Mouse (Mus musculus): ENCODE measurements around the gene Ano1. TPM values are rescaled to one million over a fixed set of nuclear protein-coding genes. Genes with fewer than 3 reads are reported as not detected.
A peak's percentile ranks its signal among the peaks of the same experiment; 100 is the strongest.

Gene Ano1
- polyA plus RNA-seq, 1 experiment from 2014 or later: 7.4 TPM

DNA sequence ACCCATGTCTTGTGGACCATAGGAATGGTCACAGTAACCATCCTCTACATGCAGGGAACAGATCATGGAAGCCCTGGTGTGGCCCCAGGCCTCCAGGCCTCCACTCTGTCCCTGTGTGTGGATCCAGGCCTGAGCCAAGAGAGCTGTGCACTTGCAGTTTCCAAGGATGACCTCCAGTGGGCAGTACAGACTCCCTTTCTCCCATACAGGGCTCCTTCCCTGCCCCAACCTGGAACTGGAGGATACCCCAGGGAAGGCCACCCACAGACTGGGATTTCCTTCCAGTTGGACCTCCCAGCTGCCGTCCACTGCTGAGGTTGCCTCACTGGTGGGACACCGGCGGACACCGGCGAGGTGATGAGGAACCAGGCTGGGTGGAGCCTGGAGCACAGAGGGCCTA is 29.6 kb upstream of the Ano1 start:
- no peaks in the 10 kb centered on the region for H3K36me3 ChIP-seq
- DNase-seq (ENCODE audit: low spot score): peak; percentile 38
- peak overlapping the region; percentile 72 for H3K27ac ChIP-seq
- H3K27me3 ChIP-seq (ENCODE audit: insufficient read depth, poor library complexity, severe bottlenecking): peaks cover 37% of the 10 kb centered on the region
- no peaks in the 10 kb centered on the region for H3K9me3 ChIP-seq
- H3K4me3 ChIP-seq: no peak overlapping the region
- H3K4me1 ChIP-seq (replicated peaks): peaks cover 23% of the 10 kb centered on the region
- whole genome bisulfite sequencing: 44% methylated on average over 5 of the region's 5 CpGs

DNA sequence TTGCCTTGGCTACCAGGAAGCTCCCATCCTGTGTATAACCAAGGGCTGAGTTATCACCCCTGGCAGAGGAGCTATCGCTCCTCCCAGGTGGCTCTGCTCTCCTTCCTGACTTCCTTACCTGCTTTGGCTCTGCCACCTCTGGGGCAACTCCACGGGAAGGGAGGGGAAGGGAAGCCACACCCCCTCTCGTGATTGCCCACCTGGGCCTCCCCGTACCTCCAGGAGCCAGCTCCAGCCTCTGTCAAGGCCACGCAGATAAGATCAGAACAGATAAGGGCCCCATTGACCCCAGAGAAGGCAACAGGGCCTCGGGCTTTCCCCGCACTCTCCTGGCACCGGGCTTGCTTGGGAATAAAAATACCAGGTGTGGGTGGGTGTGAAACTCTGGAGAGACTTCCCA is 28.4 kb upstream of the Ano1 start:
- H3K27me3 ChIP-seq (ENCODE audit: insufficient read depth, poor library complexity, severe bottlenecking): peaks cover 42% of the 10 kb centered on the region
- DNase-seq (ENCODE audit: low spot score): no peak
- no peak overlapping the region for H3K27ac ChIP-seq
- no peaks in the 10 kb centered on the region for H3K9me3 ChIP-seq
- 71% methylated on average over 8 of the region's 8 CpGs for WGBS
- no peaks in the 10 kb centered on the region for H3K36me3 ChIP-seq
- H3K4me1 ChIP-seq (replicated peaks): peaks cover 34% of the 10 kb centered on the region
- H3K4me3 ChIP-seq: no peak overlapping the region

DNA sequence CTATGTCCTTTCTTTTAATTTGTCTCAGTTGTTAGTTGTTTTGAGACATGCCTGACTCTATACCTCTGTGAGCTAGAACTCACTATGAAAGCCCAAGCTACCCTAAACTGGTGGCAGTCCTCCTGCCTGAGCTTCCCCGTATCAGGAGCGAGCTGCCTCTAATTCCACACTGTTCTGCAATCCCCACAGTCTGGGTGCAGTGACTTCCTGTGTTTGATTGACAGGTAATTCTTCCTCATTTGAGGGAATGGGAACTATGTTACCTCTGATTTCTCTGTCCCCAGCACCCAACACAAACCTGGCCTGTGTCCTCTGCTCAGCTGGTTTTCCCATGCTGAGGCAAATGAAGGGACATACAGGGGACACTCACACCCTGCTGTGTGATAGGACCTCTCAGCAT is 27.9 kb upstream of the Ano1 start:
- Histone ChIP-seq H3K27ac (no peak overlapping the region), H3K4me3 (no peak overlapping the region), H3K9me3 (no peaks in the 10 kb centered on the region), H3K27me3 (ENCODE audit: insufficient read depth, poor library complexity, severe bottlenecking) (peaks cover 44% of the 10 kb centered on the region), H3K36me3 (no peaks in the 10 kb centered on the region), H3K4me1 (replicated peaks) (peaks cover 36% of the 10 kb centered on the region)
- DNase-seq (ENCODE audit: low spot score): no peak
- 81% methylated on average over 2 of the region's 2 CpGs for whole genome bisulfite sequencing

GRCm38 (mm10) chr7:144777805-144778204 is 26.0 kb upstream of the Ano1 start:
- Histone ChIP-seq H3K4me3 (no peak overlapping the region), H3K4me1 (replicated peaks) (peaks cover 31% of the 10 kb centered on the region), H3K27ac (0 out of 2 replicates have a peak overlapping the region, but pooled peaks have one; percentile 40), H3K9me3 (no peaks in the 10 kb centered on the region), H3K36me3 (no peaks in the 10 kb centered on the region), H3K27me3 (ENCODE audit: insufficient read depth, poor library complexity, severe bottlenecking) (peaks cover 50% of the 10 kb centered on the region)
- 50% methylated on average over 4 of the region's 4 CpGs for WGBS
- DNase-seq (ENCODE audit: low spot score): no peak

DNA sequence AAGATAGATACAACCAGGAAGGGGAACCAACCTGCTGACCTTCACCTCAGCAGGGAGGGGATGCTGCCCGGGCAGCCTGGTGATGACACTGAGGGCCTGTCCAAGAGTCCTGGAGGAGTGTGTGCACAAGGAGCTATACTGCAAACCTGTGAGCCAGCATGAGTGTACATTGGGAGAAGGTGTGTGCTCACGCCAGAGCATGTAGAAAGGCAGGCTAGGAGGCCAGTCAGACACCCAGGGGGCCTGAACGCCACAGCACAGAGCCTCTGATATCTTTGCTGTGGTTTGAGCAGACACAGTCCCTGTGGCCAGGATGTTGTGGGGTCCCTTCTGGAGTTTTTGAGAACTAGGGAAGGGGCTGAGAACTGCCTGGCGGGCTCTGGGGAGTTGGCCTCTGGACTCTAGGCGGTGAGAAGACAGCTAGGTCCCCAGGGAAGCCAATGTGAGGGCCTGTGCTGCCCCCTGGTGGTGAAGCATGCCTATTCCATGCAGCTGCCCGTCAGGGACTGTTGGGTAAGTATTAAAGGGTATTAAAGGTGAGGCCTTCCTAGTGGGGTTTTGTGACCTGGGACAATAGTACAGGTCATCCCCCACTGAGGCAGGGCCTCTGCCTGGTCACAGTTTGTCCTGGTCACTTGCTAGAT is 24.2 kb upstream of the Ano1 start:
- Histone ChIP-seq H3K9me3 (no peaks in the 10 kb centered on the region), H3K4me1 (replicated peaks) (peaks cover 28% of the 10 kb centered on the region), H3K27ac (peak overlapping the region; percentile 19), H3K4me3 (no peak overlapping the region), H3K27me3 (ENCODE audit: insufficient read depth, poor library complexity, severe bottlenecking) (peaks cover 49% of the 10 kb centered on the region), H3K36me3 (no peaks in the 10 kb centered on the region)
- 35% methylated on average over 6 of the region's 6 CpGs for WGBS
- DNase-seq (ENCODE audit: low spot score): peak; percentile 91

DNA sequence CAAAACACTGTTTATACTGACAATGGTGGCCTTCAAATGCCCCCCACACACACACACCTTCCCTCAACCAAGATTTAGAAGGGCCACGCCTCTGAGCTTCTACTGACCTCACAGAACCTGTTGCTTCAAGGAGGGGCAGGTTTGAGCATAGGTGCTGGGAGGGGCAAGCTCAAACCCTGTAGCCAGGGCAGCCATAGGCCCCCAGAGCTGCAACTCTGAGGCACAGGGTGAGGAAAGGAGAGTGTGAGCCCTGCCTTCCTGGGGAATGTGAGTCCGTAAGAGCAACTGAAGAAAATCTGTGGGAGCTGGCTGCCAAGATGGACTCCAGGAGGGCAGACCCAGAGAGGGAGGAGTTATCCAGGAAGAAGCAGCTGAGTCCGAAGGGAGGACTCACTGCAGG is 23.4 kb upstream of the Ano1 start:
- 83% methylated on average over 3 of the region's 3 CpGs for WGBS
- Histone ChIP-seq H3K27me3 (ENCODE audit: insufficient read depth, poor library complexity, severe bottlenecking) (peaks cover 46% of the 10 kb centered on the region), H3K9me3 (no peaks in the 10 kb centered on the region), H3K27ac (peak overlapping the region; percentile 19), H3K4me3 (no peak overlapping the region), H3K4me1 (replicated peaks) (peaks cover 30% of the 10 kb centered on the region), H3K36me3 (no peaks in the 10 kb centered on the region)
- no peak for DNase-seq (ENCODE audit: low spot score)

DNA sequence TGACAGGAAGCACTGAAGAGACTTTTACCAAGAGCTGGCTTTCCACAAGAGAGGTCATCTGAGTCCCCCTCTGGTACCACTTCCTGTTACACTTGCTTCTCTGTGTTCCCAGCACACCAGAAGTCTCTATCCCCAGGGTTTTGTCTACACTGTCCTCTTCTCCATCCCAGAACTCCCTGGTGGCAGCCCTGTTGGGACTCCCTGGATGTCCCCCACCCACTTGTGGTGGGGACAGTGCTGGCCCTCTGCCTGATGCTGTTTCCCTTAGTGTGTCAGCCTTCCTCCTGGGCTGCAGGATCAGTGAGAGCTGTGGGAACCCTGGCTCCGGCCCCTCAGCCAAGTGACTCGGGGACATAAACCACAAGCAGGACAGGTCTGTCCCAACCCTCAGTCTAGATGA is 22.5 kb upstream of the Ano1 start:
- Histone ChIP-seq H3K4me3 (no peak overlapping the region), H3K27ac (peak overlapping the region; percentile 46), H3K36me3 (no peaks in the 10 kb centered on the region), H3K4me1 (replicated peaks) (peaks cover 35% of the 10 kb centered on the region), H3K9me3 (no peaks in the 10 kb centered on the region), H3K27me3 (ENCODE audit: insufficient read depth, poor library complexity, severe bottlenecking) (peaks cover 47% of the 10 kb centered on the region)
- 78% methylated on average over 2 of the region's 2 CpGs for WGBS
- no peak for DNase-seq (ENCODE audit: low spot score)

GRCm38 (mm10) chr7:144770116-144770515 is 18.3 kb upstream of the Ano1 start:
- 47% methylated on average over 3 of the region's 3 CpGs for WGBS
- Histone ChIP-seq H3K27me3 (ENCODE audit: insufficient read depth, poor library complexity, severe bottlenecking) (peaks cover 39% of the 10 kb centered on the region), H3K4me3 (no peak overlapping the region), H3K9me3 (no peaks in the 10 kb centered on the region), H3K36me3 (no peaks in the 10 kb centered on the region), H3K4me1 (replicated peaks) (peaks cover 27% of the 10 kb centered on the region), H3K27ac (peak overlapping the region; percentile 64; the same call in 1 of the 2 replicates)
- no peak for DNase-seq (ENCODE audit: low spot score)

- 73% methylated on average over 9 of the region's 9 CpGs for WGBS
- peak overlapping the region; percentile 64; the same call in 1 of the 2 replicates for H3K27ac ChIP-seq
These were observed 17.8 kb upstream of the Ano1 start for GRCm38 (mm10) chr7:144769434-144770080.

GRCm38 (mm10) chr7:144768845-144769244 is 17.1 kb upstream of the Ano1 start:
- H3K36me3 ChIP-seq: no peaks in the 10 kb centered on the region
- no peak for DNase-seq (ENCODE audit: low spot score)
- H3K27ac ChIP-seq: no peak overlapping the region
- H3K4me3 ChIP-seq: no peak overlapping the region
- peaks cover 32% of the 10 kb centered on the region for H3K4me1 ChIP-seq (replicated peaks)
- 95% methylated on average over 1 of the region's 1 CpGs for WGBS
- H3K9me3 ChIP-seq: no peaks in the 10 kb centered on the region
- H3K27me3 ChIP-seq (ENCODE audit: insufficient read depth, poor library complexity, severe bottlenecking): peaks cover 29% of the 10 kb centered on the region

More at GRCm38 (mm10) chr7:144769434-144770080, 17.8 kb upstream of the Ano1 start:
- DNase-seq (ENCODE audit: low spot score): no peak
- peaks cover 31% of the 10 kb centered on the region for H3K4me1 ChIP-seq (replicated peaks)
- H3K9me3 ChIP-seq: no peaks in the 10 kb centered on the region
- H3K4me3 ChIP-seq: no peak overlapping the region
- no peaks in the 10 kb centered on the region for H3K36me3 ChIP-seq
- peaks cover 35% of the 10 kb centered on the region for H3K27me3 ChIP-seq (ENCODE audit: insufficient read depth, poor library complexity, severe bottlenecking)

DNA sequence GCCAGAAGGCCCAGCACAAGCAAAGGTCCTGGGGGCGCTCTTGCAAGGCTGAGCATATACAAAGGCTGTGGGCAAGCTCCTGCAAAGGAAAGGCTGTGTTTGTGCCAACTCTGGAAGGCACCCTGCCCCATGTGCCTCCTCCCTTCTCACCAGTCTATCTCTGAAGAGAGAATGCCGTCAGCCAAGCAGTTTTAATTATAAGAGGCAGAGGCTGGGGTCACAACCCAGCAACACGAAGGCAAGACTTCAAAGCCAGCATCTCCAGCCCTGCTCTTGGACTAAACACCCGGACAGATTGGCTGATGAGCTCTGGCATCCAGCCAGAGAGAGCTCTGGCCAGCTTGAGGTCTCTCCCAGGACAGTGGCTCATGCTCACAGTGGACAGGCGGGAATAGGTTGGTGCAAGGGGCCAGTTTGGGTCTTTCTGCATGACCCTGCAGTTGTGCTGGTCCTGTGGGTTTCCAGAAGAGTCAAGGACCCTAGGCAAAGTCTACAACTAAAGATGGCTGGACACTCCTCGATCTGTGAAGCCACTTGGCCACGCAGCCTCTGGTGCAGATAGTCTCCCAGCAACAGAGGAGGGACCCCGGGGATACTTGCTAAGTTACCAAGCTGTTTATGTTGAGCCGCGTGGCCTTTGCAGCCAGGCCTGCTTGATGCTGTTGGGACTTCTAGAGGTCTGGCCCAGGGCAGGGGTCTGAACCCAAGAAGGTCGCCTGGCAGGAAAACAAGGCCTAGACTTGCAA is 12.9 kb upstream of the Ano1 start:
- WGBS: 81% methylated on average over 11 of the region's 11 CpGs
- no peaks in the 10 kb centered on the region for H3K9me3 ChIP-seq
- H3K27me3 ChIP-seq (ENCODE audit: insufficient read depth, poor library complexity, severe bottlenecking): peaks cover 27% of the 10 kb centered on the region; the same call in 1 of the 2 replicates
- H3K4me3 ChIP-seq: no peak overlapping the region
- peak overlapping the region; percentile 71 for H3K27ac ChIP-seq
- H3K4me1 ChIP-seq (replicated peaks): peaks cover 42% of the 10 kb centered on the region
- no peak for DNase-seq (ENCODE audit: low spot score)
- H3K36me3 ChIP-seq: no peaks in the 10 kb centered on the region

- Histone ChIP-seq H3K4me3 (no peak overlapping the region), H3K4me1 (replicated peaks) (peaks cover 46% of the 10 kb centered on the region), H3K36me3 (no peaks in the 10 kb centered on the region), H3K9me3 (no peaks in the 10 kb centered on the region), H3K27me3 (ENCODE audit: insufficient read depth, poor library complexity, severe bottlenecking) (peaks cover 28% of the 10 kb centered on the region; the same call in 1 of the 2 replicates), H3K27ac (peak overlapping the region; percentile 71)
- 74% methylated on average over 2 of the region's 2 CpGs for WGBS
- DNase-seq (ENCODE audit: low spot score): no peak
These were observed 12.2 kb upstream of the Ano1 start for GRCm38 (mm10) chr7:144764013-144764412.

All from hindbrain, embryonic 10.5 days (tissue).